8 mouse cellular contexts compared by ENCODE assay signal in the genomic region with DNA sequence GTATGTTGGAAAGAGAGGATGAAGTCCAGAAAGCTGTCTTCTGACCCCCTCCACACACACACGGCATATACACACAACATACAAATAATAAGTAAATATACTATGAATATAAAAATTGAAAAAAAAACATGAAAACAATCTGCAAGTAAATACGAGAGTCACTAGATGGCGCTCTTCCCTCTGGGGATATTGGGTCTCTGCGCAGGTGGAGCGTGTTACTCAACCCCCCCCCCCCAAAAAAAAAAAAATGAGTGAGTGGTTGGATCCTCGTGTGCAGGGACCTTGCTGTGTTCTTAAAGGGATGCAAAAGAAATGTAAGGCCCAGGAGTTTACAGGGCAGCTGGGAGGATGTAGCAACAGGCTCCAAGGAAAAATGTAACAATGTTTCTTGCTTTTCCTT. TPM values are rescaled to one million over a fixed set of nuclear protein-coding genes. Genes with fewer than 3 reads are reported as not detected.
DNase-seq lines count a peak whose midpoint lies in the region; ATAC-seq and TF ChIP-seq lines count a peak whose summit lies in the region.

No protein-coding gene starts in this region.

- H3K36me3 ChIP-seq in intestine, postnatal 0 days (ENCODE audit: control insufficient read depth, insufficient read depth), result no peaks in the 10 kb centered on the region
- H3K36me3 ChIP-seq in intestine, embryonic 15.5 days, result no peaks in the 10 kb centered on the region
- H3K36me3 ChIP-seq in neural tube, embryonic 15.5 days, result no peaks in the 10 kb centered on the region

- H3K27ac ChIP-seq in intestine, postnatal 0 days (ENCODE audit: low read depth, low read length), result no peak overlapping the region
- H3K27ac ChIP-seq in intestine, embryonic 15.5 days, result no peak overlapping the region
- no peak overlapping the region for H3K27ac ChIP-seq in neural tube, embryonic 15.5 days (replicated peaks)

- peak; percentile 34 for DNase-seq in urinary bladder, postnatal 14 days (ENCODE audit: low spot score)
- DNase-seq in urinary bladder, postnatal 10 days (ENCODE audit: low spot score), result no peak
- DNase-seq in cerebellum, adult 9-11 months, result peak; percentile 29

- no peak overlapping the region for H3K4me3 ChIP-seq in intestine, postnatal 0 days (ENCODE audit: low read depth, low read length)
- no peak overlapping the region for H3K4me3 ChIP-seq in intestine, embryonic 15.5 days (replicated peaks)
- H3K4me3 ChIP-seq in neural tube, embryonic 15.5 days (replicated peaks), result no peak overlapping the region

- ATAC-seq in intestine, postnatal 0 days, result no peak
- no peak for ATAC-seq in intestine, embryonic 15.5 days
- ATAC-seq in megakaryocyte, adult 5-6 weeks (ENCODE audit: poor library complexity, severe bottlenecking), result peak; percentile 45; the same call in 1 of the 2 replicates
- ATAC-seq in frontal cortex, adult (ENCODE audit: low TSS enrichment), result no peak
- no peak for ATAC-seq in neural tube, embryonic 15.5 days (ENCODE audit: low FRiP score)

- H3K27me3 ChIP-seq in intestine, postnatal 0 days (replicated peaks; ENCODE audit: control insufficient read depth, insufficient read depth, low read length), result no peaks in the 10 kb centered on the region
- no peaks in the 10 kb centered on the region for H3K27me3 ChIP-seq in intestine, embryonic 15.5 days (replicated peaks)
- H3K27me3 ChIP-seq in neural tube, embryonic 15.5 days (replicated peaks), result no peaks in the 10 kb centered on the region

- no peak overlapping the region for H3K4me2 ChIP-seq in intestine, postnatal 0 days (replicated peaks; ENCODE audit: low read depth)
- no peak overlapping the region for H3K4me2 ChIP-seq in intestine, embryonic 15.5 days (replicated peaks)
- H3K4me2 ChIP-seq in neural tube, embryonic 15.5 days, result no peak overlapping the region

- H3K9me3 ChIP-seq in intestine, postnatal 0 days (ENCODE audit: control insufficient read depth), result no peaks in the 10 kb centered on the region
- no peaks in the 10 kb centered on the region for H3K9me3 ChIP-seq in intestine, embryonic 15.5 days
- H3K9me3 ChIP-seq in neural tube, embryonic 15.5 days (replicated peaks), result no peaks in the 10 kb centered on the region

- under 1% methylated on average over 6 of the region's 6 CpGs for WGBS in intestine, postnatal 0 days
- WGBS in intestine, embryonic 15.5 days, result 1% methylated on average over 6 of the region's 6 CpGs
- WGBS in neural tube, embryonic 15.5 days, result 1% methylated on average over 6 of the region's 6 CpGs

- H3K4me1 ChIP-seq in intestine, postnatal 0 days (replicated peaks; ENCODE audit: control insufficient read depth, insufficient read depth, low read length), result peaks cover 5% of the 10 kb centered on the region; the same call in 1 of the 2 replicates
- H3K4me1 ChIP-seq in intestine, embryonic 15.5 days (replicated peaks), result peaks cover 12% of the 10 kb centered on the region; the same call in 1 of the 2 replicates
- H3K4me1 ChIP-seq in neural tube, embryonic 15.5 days, result peaks cover 9% of the 10 kb centered on the region

- TF ChIP-seq CTCF in intestine, postnatal 0 days (IDR thresholded peaks at IDR 0.05; ENCODE audit: low read depth), result peak; percentile 72

- no peak overlapping the region for H3K9ac ChIP-seq in intestine, postnatal 0 days (ENCODE audit: low read depth, low read length)
- no peak overlapping the region for H3K9ac ChIP-seq in intestine, embryonic 15.5 days
- H3K9ac ChIP-seq in neural tube, embryonic 15.5 days (replicated peaks), result no peak overlapping the region

RNA-seq across cellular contexts. Expression of gene Srrm1, which starts 5.6 kb away (rescaled TPM):
- 113 and 126 TPM in 2 replicates for polyA plus RNA-seq in intestine, postnatal 0 days (2015; fragmentation: Nextera tagmentation; extraction: Ambion mirVana)
- polyA plus RNA-seq in intestine, embryonic 15.5 days (2015; fragmentation: Nextera tagmentation; extraction: Ambion mirVana), result 189 and 248 TPM in 2 replicates
- total RNA-seq in megakaryocyte, adult 5-6 weeks (2015), result 144 and 146 TPM in 2 replicates
- total RNA-seq in megakaryocyte, adult 5-6 weeks (2017), result 80.5 and 112 TPM in 2 replicates
- polyA plus RNA-seq in neural tube, embryonic 15.5 days (2015; fragmentation: Nextera tagmentation; extraction: Ambion mirVana), result 174 and 181 TPM in 2 replicates

RNA-seq across cellular contexts. Expression of gene Ncmap, which starts 39.3 kb away (rescaled TPM):
- polyA plus RNA-seq in intestine, postnatal 0 days (2015; fragmentation: Nextera tagmentation; extraction: Ambion mirVana), result 2.5 and 2.6 TPM in 2 replicates
- polyA plus RNA-seq in intestine, embryonic 15.5 days (2015; fragmentation: Nextera tagmentation; extraction: Ambion mirVana), result 7.4 and 7.7 TPM in 2 replicates
- total RNA-seq in megakaryocyte, adult 5-6 weeks (2015), result not detected in 2 replicates
- not detected in 2 replicates for total RNA-seq in megakaryocyte, adult 5-6 weeks (2017)
- polyA plus RNA-seq in neural tube, embryonic 15.5 days (2015; fragmentation: Nextera tagmentation; extraction: Ambion mirVana), result 1.7 and 2.2 TPM in 2 replicates
